Mouse (Mus musculus): ENCODE results near the gene Rufy2.
"Not testable (repeated sequence)": the region's sequence is repeated elsewhere in the genome, so short reads cannot be mapped to it uniquely, and the experiment has no call there.

Gene Rufy2

GRCm38 (mm10) chr10:63051267-63051666 lies 71.2 kb downstream of the Rufy2 start:
- DNase-seq (ENCODE audit: low spot score in 2 of 2): no peak

DNA sequence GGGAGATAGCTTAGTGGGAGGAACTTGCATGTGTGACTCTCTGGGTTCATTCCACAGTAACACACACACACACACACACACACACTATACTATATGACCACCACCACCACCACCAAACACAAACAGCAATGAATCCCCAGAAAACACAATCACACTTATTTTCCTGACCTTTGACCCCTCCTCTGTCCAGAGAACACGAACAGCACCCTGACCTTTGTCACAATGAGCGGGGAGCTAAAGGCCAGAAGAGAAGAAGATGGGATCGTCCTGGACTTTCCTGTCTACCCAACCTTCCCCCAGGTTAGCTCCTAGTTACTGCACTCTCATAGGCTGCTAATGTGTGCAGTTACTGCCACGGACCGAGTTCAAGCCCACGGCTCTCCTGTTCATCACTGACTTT lies 72.0 kb downstream of the Rufy2 start:
- DNase-seq (ENCODE audit: low spot score in 2 of 2): no peak

GRCm38 (mm10) chr10:63053007-63053406 lies 73.0 kb downstream of the Rufy2 start:
- DNase-seq (ENCODE audit: low spot score in 2 of 2): no peak

GRCm38 (mm10) chr10:63054071-63054470 lies 74.0 kb downstream of the Rufy2 start:
- not testable (repeated sequence) for DNase-seq (ENCODE audit: low spot score in 2 of 2)

DNA sequence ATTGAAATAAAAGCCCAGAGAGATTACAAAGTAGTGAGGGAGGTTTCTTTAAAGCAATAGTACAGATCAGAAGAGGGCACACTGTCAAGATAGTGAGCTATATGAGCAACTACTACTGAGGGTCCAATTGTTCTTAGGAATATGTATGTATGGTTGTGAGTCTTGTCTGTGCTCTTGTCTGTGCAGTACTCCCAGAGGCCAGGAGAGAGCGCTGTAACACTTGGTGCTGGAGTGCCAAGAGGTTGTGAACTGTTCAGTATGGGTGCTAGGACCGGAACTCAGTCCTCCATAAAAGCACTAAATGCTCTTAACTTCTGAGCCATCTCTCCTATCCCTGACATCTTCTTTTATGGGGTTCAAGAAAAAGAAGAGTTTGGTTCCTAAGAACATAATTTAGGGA lies 74.6 kb downstream of the Rufy2 start:
- no peak for DNase-seq (ENCODE audit: low spot score in 2 of 2)

- no peak for DNase-seq (ENCODE audit: low spot score in 2 of 2)
Observed at GRCm38 (mm10) chr10:63056966-63057750, 77.1 kb downstream of the Rufy2 start.

DNA sequence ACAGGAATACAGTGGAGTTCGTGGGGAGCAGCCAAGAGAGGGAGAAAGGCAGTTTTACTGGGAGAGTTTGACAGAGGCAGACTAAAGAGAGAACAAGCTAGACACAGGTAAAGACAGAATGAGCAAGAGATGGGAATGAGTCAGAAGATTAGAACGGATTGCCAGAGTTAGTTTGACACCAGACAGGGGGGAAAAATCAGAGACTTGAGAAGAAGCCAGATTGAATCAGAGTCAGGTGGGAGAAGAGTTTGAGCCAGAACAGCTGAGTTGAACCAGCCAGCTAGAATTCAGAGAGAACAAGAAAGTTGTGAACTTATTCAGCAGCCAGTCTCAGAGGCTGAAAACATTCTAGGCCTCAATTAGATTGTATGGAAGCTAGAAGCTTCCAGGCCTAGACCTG lies 79.8 kb downstream of the Rufy2 start, which contains the start of gene Pbld1:
Gene Pbld1 (plus strand): TSS at position 301 of the 400 bp plus-strand sequence.
- no peak for DNase-seq (ENCODE audit: low spot score in 2 of 2)

DNA sequence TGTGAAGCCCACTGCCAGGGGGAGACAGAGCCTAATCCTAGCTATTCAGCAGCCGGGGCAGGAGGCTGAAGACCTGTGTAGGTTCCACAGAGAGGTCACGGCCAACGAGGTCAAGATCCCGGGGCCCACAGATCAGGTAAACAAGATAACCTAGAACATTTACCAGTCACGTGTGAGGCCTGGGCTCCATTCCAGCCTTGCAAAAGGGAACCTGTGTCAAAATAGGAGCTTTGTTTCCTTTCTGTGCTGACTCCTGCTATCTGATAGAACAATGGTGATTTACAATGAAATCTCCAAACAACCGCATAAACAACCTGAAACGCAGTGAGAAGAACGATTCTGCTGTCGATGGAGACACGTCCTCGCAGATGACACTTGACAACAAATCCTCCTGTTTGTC lies 80.4 kb downstream of the Rufy2 start:
- no peak for DNase-seq (ENCODE audit: low spot score in 2 of 2)

- DNase-seq (ENCODE audit: low spot score in 2 of 2): no peak
Observed at GRCm38 (mm10) chr10:63061266-63061665, 81.2 kb downstream of the Rufy2 start.

DNA sequence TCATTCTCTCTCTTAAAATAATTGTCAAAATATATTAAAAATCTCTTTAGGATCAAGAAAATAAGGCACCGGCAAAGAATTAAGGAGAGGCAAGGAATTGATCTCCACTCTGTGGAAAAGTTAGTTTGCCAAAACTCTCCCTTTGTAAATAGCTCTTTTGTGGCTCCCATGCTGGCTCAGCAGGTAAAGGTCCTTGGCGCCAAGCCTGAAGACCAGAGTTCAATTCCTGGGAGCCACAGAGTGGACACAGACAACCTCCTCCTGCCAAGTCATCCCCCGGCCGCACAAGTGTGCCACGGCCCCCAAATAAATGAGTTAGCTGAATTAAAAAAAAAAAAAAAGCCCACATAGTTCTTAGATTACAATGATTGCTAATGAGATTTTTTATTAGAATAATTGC lies 82.7 kb downstream of the Rufy2 start:
- no peak for DNase-seq (ENCODE audit: low spot score in 2 of 2)

DNA sequence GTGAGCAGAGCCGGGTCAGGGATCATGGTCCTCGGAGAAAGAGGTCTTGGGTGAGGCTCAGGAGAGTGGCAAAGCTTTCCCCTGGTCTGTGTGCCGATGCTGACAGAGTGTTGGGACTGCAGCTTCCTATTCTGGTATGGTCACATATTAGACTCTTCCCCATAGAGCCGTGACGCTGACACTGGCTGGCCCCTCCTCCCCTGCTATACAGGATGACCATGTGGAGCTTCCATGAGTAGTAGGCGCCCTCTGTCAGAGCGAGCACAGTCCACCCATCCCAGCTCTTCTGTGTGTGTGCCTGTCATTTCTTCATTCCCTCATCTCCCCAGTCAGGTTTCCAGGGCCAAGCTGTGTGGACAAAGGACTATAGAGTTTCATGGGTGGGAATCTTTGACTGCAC lies 83.3 kb downstream of the Rufy2 start:
- no peak for DNase-seq (ENCODE audit: low spot score in 2 of 2)

DNA sequence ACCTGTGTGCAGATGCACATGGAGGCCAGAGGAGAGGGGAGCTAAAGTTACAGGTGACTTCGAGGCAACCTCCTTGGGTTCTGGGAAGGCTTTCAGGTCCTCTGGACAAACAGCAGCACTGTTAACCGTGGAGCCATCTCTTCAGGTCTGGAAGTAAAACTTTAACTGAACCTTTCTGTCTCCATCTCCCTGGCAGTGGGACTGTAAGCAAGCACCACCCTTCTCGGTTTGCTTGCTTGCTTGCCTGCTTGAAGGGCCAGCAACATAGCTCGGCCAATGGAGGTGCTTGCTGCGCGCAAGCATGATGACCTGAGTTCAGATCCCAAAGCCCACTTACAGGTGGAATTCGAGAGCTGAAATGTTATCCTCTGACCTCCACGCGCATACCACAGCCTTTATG lies 84.5 kb downstream of the Rufy2 start:
- no peak for DNase-seq (ENCODE audit: low spot score in 2 of 2)

GRCm38 (mm10) chr10:63065561-63065960 lies 85.5 kb downstream of the Rufy2 start:
- DNase-seq (ENCODE audit: low spot score in 2 of 2): no peak

- peak; percentile 79 to 86 for DNase-seq (ENCODE audit: low spot score in 2 of 2)
Observed at GRCm38 (mm10) chr10:63065988-63066387, 86.0 kb downstream of the Rufy2 start.

All from right cerebral cortex, postnatal 10 days (tissue).